Mouse (Mus musculus) heart, postnatal 0 days (tissue): ENCODE data around the gene Slc25a26.

ENCODE experiments used
- CTCF ChIP-seq: IDR thresholded peaks from 2 replicates; pipeline ENCODE4 v1.5.1; 2016; ENCODE audit warnings: antibody characterized with exemption, control low read depth, low read depth
- EP300 ChIP-seq: IDR thresholded peaks from 2 replicates; pipeline ENCODE4 v1.6.1; 2016; ENCODE audit warnings: antibody characterized with exemption, low read depth

GRCm38 (mm10) chr6:94649637-94650036, 149.5 kb downstream of the Slc25a26 start:
- no peak for TF ChIP-seq CTCF
- no peak for TF ChIP-seq EP300
